Mouse (Mus musculus) G1E-ER4 (cell line): ENCODE results near the gene Zfp85. TPM values are rescaled to one million over a fixed set of nuclear protein-coding genes. Genes with fewer than 3 reads are reported as not detected.

Source experiments
- GATA1 ChIP-seq: IDR thresholded peaks from one replicate; pipeline ENCODE4 v1.8.0; 2012; ENCODE audit warnings: low read length, inconsistent platforms
- polyA plus RNA-seq: library from polyadenylated mRNA; stranded (reverse); fragments of >175 nt; gene quantifications from 2 replicates; pipeline ENCODE4 v1.2.3, GENCODE M21; 2012

Zfp85 gene
- polyA plus RNA-seq, result 0.14 and 0.16 TPM in 2 replicates

DNA sequence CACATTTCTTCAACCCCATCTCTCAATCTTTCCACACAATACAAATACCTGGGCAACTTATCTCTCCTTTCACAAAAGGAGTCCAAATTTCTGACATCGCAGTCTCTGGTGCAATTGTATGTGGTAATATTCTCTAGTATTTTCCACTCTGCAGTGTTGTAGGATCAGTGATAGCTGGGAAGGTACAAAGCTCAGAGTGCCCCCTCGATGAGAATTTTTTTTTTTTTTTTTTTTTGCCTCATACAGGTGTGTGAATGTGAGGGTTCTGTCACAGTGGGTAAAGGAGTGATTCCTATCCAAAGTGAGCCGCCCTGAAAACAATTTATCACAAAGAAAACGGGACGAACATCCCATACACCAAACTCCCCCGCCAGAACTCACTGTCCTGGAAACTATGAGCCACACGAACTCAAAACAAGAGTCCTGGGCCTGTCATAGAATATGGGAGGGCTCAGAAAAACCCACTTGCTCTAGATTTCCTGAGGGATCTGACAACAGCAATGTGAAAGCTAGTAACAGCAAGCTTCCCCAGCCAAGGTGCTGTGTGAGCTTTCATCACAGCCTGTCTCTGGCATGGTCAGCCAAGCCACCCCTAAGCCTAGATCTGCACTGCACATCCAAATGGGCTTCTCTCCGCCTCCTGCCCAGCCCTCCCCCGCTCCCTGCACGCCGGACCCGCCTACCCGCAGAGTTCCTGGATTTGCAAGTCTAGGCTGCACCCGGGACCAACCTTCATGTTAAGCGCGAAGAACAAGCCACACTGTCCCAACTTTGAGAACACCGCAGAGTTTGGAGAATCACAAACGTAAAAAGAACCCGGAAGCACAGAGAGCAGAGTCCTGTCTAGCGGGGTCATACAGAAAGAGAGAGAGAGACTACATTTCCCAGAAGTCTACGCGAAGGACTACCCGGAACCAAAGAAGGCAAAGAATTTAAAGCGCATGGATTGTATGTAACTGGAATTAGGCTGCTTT is at the start of gene Zfp85:
TSS of gene Zfp85 (minus strand) at position 896 of the 974 bp plus-strand sequence.
- no peak for TF ChIP-seq GATA1

DNA sequence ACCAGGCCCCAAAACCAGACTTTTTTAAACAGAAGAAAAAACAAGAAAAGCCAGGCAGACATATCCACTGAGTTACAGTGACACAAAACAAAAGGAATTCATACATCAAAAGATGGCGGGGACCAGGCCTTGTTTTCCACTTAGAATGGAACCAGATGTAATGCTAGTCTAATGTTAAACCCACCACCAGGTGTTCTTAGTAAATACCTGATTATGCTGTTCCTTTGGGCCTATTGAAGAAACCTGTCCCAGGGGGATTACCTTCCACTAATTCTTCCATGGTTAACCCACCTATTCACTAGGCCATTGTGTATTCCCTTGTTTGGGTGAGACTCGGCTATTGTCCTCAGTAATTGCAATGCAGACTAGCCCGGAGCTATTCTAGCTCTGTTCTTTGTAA is 43.6 kb upstream of the Zfp85 start:
- TF ChIP-seq GATA1, result no peak

DNA sequence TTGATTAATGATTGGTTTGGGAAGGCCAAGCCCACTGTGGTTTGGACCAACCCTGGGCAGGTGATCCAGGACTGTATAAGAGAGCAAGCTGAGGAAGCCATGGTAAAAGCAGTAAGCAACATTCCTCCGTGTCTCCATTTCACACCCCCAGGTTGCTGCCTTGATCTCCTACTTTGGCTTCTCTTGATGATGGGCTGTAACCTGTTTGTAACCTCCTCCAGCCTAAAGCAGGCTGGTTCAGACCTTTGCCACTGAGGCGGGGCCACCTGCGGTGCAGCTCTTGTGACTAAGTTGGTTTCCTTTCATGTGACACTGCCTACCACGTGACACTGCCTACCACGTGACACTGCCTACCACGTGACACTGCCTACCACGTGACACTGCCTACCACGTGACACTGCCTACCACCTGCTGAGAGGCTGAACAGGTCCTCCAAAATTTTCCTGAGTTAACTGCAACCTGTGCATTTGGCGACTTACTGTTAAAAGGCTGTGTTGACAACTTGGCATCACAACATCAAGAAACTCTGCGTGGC is 37.0 kb upstream of the Zfp85 start:
- no peak for TF ChIP-seq GATA1

DNA sequence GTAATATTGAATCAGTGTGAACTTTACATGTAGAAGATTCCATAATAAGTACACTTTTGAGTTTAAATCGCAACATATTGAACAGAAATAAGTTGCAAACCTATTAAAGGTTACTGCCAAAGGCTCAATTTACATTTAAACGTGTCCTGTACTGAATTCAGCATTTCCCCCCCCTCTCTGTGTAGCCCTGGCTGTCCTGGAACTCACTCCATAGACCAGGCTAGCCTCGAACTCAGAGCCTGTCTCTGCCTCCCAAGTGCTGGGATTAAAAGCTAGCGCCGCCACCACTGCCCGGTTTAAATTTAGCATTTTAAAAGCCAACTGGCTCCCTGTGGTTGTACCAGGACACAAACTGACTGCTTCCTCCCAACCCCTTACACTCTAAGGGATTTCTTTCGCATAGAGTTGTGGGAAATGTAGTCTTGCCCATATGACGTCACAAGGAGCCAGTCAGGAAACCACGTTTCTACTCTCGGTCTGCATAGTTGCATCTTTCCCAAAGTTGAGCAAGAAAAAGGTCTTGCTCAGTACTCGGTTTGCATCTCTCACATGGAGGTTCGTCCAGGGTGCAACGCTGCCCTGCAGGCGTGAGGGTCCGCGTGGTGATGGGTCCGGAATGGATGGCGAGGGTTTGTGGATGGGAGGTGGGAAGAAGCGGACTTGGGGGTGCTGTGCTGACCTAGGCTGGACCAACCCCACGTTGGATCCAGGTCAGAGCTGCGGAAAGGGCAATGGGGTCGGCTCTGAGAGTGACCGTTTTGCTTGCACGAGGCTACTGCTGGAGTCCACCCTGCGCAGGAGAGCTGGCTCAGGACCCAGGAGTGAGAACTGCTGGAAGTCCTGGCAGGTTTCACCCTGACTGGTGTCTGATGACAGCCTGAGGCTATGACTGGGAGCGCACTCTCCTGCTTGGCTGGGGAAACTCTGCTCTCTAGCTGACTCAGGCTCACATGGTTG is 24.5 kb upstream of the Zfp85 start, which contains the start of gene Zfp493:
TSS of gene Zfp493 (plus strand) at position 429 of the 957 bp plus-strand sequence.
- no peak for TF ChIP-seq GATA1

DNA sequence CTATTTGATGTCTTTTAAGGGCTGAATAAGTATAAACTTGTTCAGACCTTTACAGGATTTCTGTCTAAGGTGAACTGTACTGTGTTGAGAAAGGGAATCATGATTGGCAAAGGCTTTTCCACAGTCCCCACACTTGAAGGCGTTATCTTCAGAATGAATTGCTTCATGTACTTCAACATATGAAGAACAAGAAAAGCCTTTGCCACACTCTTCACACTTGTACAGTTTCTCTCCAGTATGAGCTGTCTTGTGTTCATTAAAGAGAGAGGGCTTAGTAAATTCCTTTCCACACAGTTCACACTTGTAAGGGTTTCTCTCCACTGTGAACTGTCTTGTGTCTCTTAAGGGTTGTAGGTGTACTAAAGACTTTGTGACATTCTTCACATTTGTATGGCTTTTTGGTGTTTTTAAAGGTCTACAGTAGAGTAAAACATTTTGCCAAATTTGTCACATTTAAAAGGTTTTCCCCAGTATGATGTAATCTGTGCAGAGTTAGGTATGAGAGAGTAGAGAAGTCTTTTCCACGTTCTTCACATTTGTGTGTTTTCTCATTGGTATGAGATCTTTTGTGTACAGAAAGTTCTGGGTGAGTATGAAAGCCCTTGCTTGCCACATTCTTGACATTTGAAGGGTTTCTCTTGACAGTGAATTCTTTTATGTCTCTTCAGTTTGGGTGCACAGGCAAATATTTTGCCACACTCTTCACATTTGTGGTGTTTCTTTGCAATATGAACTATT is 8.2 kb upstream of the Zfp85 start:
- TF ChIP-seq GATA1, result no peak

DNA sequence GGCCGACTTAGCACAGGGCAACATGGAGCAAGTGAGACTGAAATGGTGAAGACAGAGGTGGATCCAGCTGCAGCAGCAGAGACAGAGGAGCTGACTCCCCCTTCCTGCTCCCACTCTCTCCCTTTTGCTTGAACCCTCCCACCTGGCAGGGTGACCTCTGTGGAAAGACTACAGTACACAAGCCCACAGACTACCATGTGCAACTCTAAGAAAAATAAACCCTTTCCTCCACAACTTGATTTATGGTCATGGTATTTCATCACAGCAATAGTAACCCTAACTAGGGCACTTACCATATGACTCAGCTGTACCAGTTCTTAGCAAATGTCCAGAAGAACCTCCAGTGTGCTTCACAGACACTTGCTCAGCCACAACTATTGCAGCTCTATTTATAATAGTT is 4.9 kb upstream of the Zfp85 start:
- no peak for TF ChIP-seq GATA1

DNA sequence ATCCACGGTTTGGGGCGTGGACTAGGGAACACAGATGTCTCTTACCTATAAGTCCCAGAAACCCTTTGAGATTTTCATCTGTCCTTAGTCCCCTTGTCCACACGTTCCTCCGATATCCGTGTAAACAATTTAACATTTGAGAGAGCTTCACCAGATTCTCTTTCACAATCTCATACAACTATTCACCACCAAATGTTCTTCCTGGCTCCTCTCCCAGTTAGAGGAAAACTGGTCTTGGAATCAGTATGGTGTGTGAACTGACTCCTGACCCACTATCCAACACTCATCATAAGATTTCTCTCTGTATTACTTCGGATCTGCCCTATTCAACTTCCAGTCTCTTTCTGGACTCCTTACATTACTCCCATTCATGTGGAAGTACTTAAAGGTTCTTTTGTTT is 733 bp upstream of the Zfp85 start:
- TF ChIP-seq GATA1, result no peak

DNA sequence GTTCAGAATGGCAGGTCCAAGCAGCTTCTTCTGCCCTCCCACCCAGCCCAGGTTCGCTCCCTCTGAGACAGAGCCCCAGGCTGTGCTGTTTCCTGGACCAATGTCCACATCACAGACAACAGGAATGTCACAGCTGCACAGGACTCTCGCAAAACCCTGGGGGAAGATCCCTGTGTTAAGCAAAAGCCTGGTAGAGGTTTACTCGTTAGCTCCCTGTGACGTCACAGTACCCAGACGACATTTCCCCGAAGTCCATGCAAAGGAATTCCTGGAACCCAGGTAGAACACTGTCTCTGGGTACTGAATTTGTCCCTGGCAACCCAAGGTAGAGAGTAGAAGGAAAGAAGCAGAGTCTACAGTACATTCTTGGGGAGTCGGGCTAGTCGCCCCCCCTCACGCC is 11.1 kb downstream of the Zfp85 start:
- no peak for TF ChIP-seq GATA1

DNA sequence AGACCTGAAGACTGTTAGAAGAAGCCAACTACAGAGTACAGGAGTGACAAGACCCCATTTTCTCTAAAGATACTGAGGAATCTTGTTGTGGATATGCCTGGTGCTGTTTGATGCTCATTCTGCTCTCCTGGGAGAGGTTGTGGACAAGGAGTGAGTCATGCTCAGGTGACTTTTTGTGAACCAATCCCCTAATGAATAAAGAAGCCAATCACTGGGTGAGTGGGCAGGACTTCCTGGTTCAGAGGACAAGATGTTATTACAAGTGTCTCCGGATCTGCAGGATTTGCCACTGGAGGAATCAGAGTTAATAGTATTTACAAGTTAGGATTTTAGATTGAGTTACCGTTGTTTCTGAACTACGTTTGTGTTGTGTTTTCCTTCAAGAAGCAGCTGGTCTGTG is 12.1 kb downstream of the Zfp85 start:
- TF ChIP-seq GATA1, result no peak

DNA sequence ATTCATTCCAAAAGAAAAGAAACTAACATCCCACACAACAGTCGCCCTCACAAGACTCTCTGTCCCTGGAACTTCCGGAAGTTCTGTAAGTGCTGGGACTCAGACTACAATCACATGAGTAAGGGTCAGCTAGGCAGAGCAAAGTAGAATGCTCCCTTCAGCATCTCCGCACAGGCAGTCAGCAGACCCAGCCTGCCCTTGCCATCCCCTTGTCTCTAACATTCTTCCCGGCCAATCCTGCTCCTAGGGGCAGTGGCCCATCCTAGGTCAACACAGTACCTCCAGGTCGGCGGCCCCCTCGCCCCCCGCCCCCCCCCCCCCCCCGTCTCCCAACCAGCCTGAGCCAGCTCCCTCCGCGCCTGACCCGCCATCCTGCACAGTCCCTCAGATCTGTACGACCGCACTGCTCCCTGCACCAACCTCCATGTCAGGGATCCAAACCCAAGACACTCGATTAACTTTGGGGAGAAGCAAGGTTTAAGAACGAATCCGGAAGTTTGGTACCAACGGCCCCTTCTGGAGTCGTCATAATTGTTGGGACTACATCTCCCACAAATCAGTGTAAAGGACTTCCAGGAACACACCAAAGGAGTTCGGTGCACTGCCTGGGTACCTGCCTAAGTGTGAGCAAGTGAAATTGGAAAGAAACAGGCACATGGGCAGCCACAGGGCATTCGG is 26.2 kb downstream of the Zfp85 start, which contains the start of gene Zfp65:
TSS of gene Zfp65 (minus strand) at position 533 of the 678 bp plus-strand sequence.
- TF ChIP-seq GATA1, result no peak

DNA sequence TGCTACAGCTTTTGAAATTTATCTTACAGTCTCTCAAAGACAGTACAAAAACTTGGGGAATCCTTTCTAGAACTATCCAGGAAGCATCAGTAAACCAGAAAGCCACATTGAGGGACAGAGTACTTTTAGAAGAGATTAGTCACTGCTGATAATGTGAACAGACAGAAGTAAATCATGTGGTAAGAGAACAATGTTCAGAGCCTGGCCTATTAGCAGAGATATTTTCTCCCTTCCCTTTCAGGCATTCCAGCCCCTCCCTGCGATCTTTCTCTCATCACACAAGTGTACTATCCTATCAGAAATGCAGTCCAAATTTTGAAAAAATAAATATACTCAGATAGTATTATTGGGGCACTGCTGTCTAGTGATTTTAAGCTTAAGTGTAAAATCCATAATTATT is 26.9 kb downstream of the Zfp85 start:
- no peak for TF ChIP-seq GATA1

DNA sequence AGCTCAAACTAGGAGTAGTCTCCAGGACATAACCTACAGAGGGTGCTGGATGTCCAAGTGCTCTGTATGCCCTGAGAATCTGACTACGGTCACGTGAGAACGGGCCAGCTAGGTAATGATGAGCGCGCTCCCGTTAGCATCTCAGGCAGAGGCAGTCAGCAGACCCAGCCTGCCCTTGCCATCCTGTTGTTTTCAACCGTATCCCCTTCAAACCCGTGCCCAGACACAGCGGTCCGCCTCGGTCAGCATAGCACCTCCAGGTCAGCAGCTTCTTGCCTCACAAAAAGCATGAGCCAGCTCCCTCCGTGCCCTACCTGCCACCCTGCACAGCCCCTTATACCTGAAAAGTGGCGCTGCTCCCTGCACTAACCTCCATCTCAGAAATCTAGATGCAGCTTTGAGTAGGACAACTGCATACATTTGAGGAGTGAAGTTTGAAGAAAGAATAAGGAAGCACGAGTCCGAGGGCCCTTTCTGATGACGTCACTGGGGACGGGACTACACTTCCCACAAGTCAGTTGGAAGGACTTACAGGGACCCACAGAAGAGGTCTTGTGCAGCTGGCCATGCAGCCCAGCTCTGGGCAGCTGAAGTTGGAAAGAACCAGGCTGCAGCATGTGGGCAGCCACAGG is 31.1 kb downstream of the Zfp85 start:
- no peak for TF ChIP-seq GATA1

Other genes starting within 250 kb of the Zfp85 start
- gene Gm26965, start 229.1 kb downstream of the Zfp85 start, polyA plus RNA-seq, result not detected in 2 replicates
- 0.32 and 0.72 TPM in 2 replicates for gene Zfp87, start 229.1 kb downstream of the Zfp85 start, polyA plus RNA-seq
- gene Zfp748, start 201.4 kb downstream of the Zfp85 start, polyA plus RNA-seq, result 0.17 and 0.18 TPM in 2 replicates
- 0.23 and 0.42 TPM in 2 replicates for gene Zfp729b, start 145.5 kb downstream of the Zfp85 start, polyA plus RNA-seq
- gene Gm49345, start 117.5 kb downstream of the Zfp85 start, polyA plus RNA-seq, result 0.02 TPM in 1 of 2 replicates, not detected in the other
- 0.14 and 0.17 TPM in 2 replicates for gene Zfp729a, start 117.4 kb downstream of the Zfp85 start, polyA plus RNA-seq
- 0.12 and 0.31 TPM in 2 replicates for gene Zfp738, start 68.2 kb downstream of the Zfp85 start, polyA plus RNA-seq
- gene Zfp65, start 26.1 kb downstream of the Zfp85 start, polyA plus RNA-seq, result 0.61 and 0.95 TPM in 2 replicates
- gene Zfp493, start 24.5 kb upstream of the Zfp85 start, polyA plus RNA-seq, result 0.03 and 0.18 TPM in 2 replicates
- gene Zfp273, start 58.5 kb upstream of the Zfp85 start, polyA plus RNA-seq, result 0.03 and 0.11 TPM in 2 replicates
- not detected in 2 replicates for gene Gm10037, start 75.9 kb upstream of the Zfp85 start, polyA plus RNA-seq
- gene BC048507, start 108.1 kb upstream of the Zfp85 start, polyA plus RNA-seq, result not detected in 2 replicates